Mouse (Mus musculus): ENCODE data around the gene Asrgl1. TPM values are rescaled to one million over a fixed set of nuclear protein-coding genes. Genes with fewer than 3 reads are reported as not detected.
"Not testable (repeated sequence)": the region's sequence is repeated elsewhere in the genome, so short reads cannot be mapped to it uniquely, and the experiment has no call there.

Asrgl1 gene
- total RNA-seq (2021), result 10 to 100 TPM; 11.1 to 14.2 TPM
- long read RNA-seq, experiment 1, full-length matches to known transcripts, result 37 of 50 reads
- long read RNA-seq, experiment 1, partial matches to known transcripts, result 10 of 50 reads
- long read RNA-seq, experiment 1, other reads (novel, unspliced or antisense), result 3 of 50 reads
- long read RNA-seq, experiment 2, full-length matches to known transcripts, result 38 of 51 reads
- long read RNA-seq, experiment 2, partial matches to known transcripts, result 12 of 51 reads
- long read RNA-seq, experiment 2, other reads (novel, unspliced or antisense), result 1 of 51 reads

- DNase-seq, result peak; percentile 95
Observed at GRCm38 (mm10) chr19:9135512-9136331, at the start of gene Asrgl1. Gene Asrgl1, minus strand, starts transcription at chr19:9135636.

- DNase-seq, result no peak
Observed at GRCm38 (mm10) chr19:9146214-9146613, 10.8 kb upstream of the Asrgl1 start.

GRCm38 (mm10) chr19:9143639-9144125 lies 8.2 kb upstream of the Asrgl1 start:
- DNase-seq, result no peak

- DNase-seq, result no peak
Observed at GRCm38 (mm10) chr19:9143230-9143629, 7.8 kb upstream of the Asrgl1 start.

GRCm38 (mm10) chr19:9140361-9140760 lies 4.9 kb upstream of the Asrgl1 start:
- not testable (repeated sequence) for DNase-seq

GRCm38 (mm10) chr19:9137159-9137558 lies 1.7 kb upstream of the Asrgl1 start:
- no peak for DNase-seq

GRCm38 (mm10) chr19:9134746-9135511 lies 507 bp downstream of the Asrgl1 start:
- peak; percentile 21 for DNase-seq

GRCm38 (mm10) chr19:9129996-9130395 lies 5.4 kb downstream of the Asrgl1 start:
- DNase-seq, result no peak

GRCm38 (mm10) chr19:9128499-9129194 lies 6.8 kb downstream of the Asrgl1 start:
- DNase-seq, result no peak

GRCm38 (mm10) chr19:9123986-9124385 lies 11.4 kb downstream of the Asrgl1 start:
- DNase-seq, result not testable (repeated sequence)

- DNase-seq, result no peak
Observed at GRCm38 (mm10) chr19:9122390-9122789, 13.0 kb downstream of the Asrgl1 start.

GRCm38 (mm10) chr19:9119655-9120425 lies 15.6 kb downstream of the Asrgl1 start:
- DNase-seq, result no peak

- no peak for DNase-seq
Observed at GRCm38 (mm10) chr19:9117275-9117674, 18.2 kb downstream of the Asrgl1 start.

- DNase-seq, result no peak
Observed at GRCm38 (mm10) chr19:9116268-9116667, 19.2 kb downstream of the Asrgl1 start.

GRCm38 (mm10) chr19:9112043-9112442 lies 23.4 kb downstream of the Asrgl1 start:
- DNase-seq, result no peak

- no peak for DNase-seq
Observed at GRCm38 (mm10) chr19:9110182-9110869, 25.1 kb downstream of the Asrgl1 start.

- no peak for DNase-seq
Observed at GRCm38 (mm10) chr19:9108536-9108935, 26.9 kb downstream of the Asrgl1 start.

GRCm38 (mm10) chr19:9107379-9107755 lies 28.1 kb downstream of the Asrgl1 start:
- no peak for DNase-seq

- DNase-seq, result no peak
Observed at GRCm38 (mm10) chr19:9106751-9107378, 28.6 kb downstream of the Asrgl1 start.

- no peak for DNase-seq
Observed at GRCm38 (mm10) chr19:9106096-9106495, 29.3 kb downstream of the Asrgl1 start.

Measured in gastrocnemius, postnatal 10 days (tissue).